Mouse (Mus musculus) small intestine, adult 2 months (tissue): ENCODE measurements around the gene Pdlim1. TPM values are rescaled to one million over a fixed set of nuclear protein-coding genes. Genes with fewer than 3 reads are reported as not detected.

ENCODE experiments used
- H3K27ac ChIP-seq: fragments of 200-500 bp; 2 replicates; pipeline ENCODE4 v1.5.1; 2012; ENCODE audit warnings: low read depth, low read length, control low read depth, inconsistent platforms; ENCODE audit not compliant: insufficient read depth
- H3K27me3 ChIP-seq: fragments of 200-500 bp; 2 replicates; pipeline ENCODE4 v1.6.1; 2012; ENCODE audit warnings: mild to moderate bottlenecking, moderate library complexity, low read length, inconsistent platforms; ENCODE audit not compliant: control insufficient read depth, insufficient read depth
- H3K36me3 ChIP-seq: fragments of 200-500 bp; 2 replicates; pipeline ENCODE4 v1.6.1; 2012; ENCODE audit warnings: mild to moderate bottlenecking, low read length, control low read depth, inconsistent platforms; ENCODE audit not compliant: control insufficient read depth, insufficient read depth
- H3K4me1 ChIP-seq: fragments of 200-500 bp; 2 replicates; pipeline ENCODE4 v1.6.1; 2012; ENCODE audit warnings: low read length, inconsistent platforms, mixed read lengths; ENCODE audit not compliant: control insufficient read depth, insufficient read depth, insufficient read length
- H3K4me3 ChIP-seq: fragments of 200-500 bp; 2 replicates; pipeline ENCODE4 v1.5.1; 2012; ENCODE audit warnings: low read depth, mild to moderate bottlenecking, control low read depth, inconsistent platforms, low read length, moderate library complexity
- CTCF ChIP-seq: fragments of 200-500 bp; IDR thresholded peaks from 2 replicates; pipeline ENCODE4 v1.5.1; 2012; ENCODE audit warnings: low read depth, mild to moderate bottlenecking, control low read depth, inconsistent platforms, low read length, moderate library complexity, mixed read lengths; ENCODE audit not compliant: insufficient replicate concordance, insufficient read length; ENCODE audit errors: extremely low read depth
- POLR2A ChIP-seq: fragments of 200-500 bp; IDR thresholded peaks from 2 replicates; pipeline ENCODE4 v1.6.1; 2012; ENCODE audit warnings: low read depth, mild to moderate bottlenecking, control low read depth, inconsistent platforms, low read length, moderate library complexity
- WGBS: fragments of 180-500 bp; shearing (Covaris S2); methylation state at CpG from one replicate; pipeline ENCODE4 v1.1.7; 2018; 5-methylcytosine and 5-hydroxymethylcytosine counted together
- polyA plus RNA-seq: library from polyadenylated mRNA; depleted of rRNA; stranded (reverse); fragments of >200 nt; gene quantifications from 2 replicates; pipeline ENCODE4 v1.2.3, GENCODE M21; 2012; rRNA removed

Pdlim1 gene
- polyA plus RNA-seq: 92.8 and 353 TPM in 2 replicates

GRCm38 (mm10) chr19:40271308-40271892 is at the start of gene Pdlim1:
Gene Pdlim1, minus strand, starts transcription at chr19:40271842.
- no peaks in the 10 kb centered on the region for H3K27me3 ChIP-seq
- H3K4me3 ChIP-seq: peak within 1 kb of the TSS; percentile 88
- peak; percentile 95 for TF ChIP-seq POLR2A
- TF ChIP-seq CTCF: no peak
- 1% methylated on average over 54 of the region's 54 CpGs for WGBS
- no peaks in the 10 kb centered on the region for H3K36me3 ChIP-seq
- peak within 1 kb of the TSS; percentile 87 for H3K27ac ChIP-seq
- peaks cover 8% of the 10 kb centered on the region for H3K4me1 ChIP-seq

- Histone ChIP-seq H3K4me3 (no peak overlapping the region), H3K27me3 (no peaks in the 10 kb centered on the region), H3K4me1 (no peaks in the 10 kb centered on the region), H3K27ac (no peak overlapping the region), H3K36me3 (peaks cover 7% of the 10 kb centered on the region)
- no peak for TF ChIP-seq CTCF
- WGBS: 76% methylated on average over 3 of the region's 3 CpGs
Measured at GRCm38 (mm10) chr19:40319199-40319598, 47.6 kb upstream of the Pdlim1 start.

- Histone ChIP-seq H3K4me3 (no peak overlapping the region), H3K27me3 (no peaks in the 10 kb centered on the region), H3K27ac (no peak overlapping the region), H3K4me1 (no peaks in the 10 kb centered on the region), H3K36me3 (peaks cover 8% of the 10 kb centered on the region)
- TF ChIP-seq POLR2A (no peak), CTCF (no peak)
- WGBS: 72% methylated on average over 6 of the region's 6 CpGs
Measured at GRCm38 (mm10) chr19:40318511-40318910, 46.9 kb upstream of the Pdlim1 start.

- H3K27ac ChIP-seq: no peak overlapping the region
- H3K4me1 ChIP-seq: no peaks in the 10 kb centered on the region
- no peaks in the 10 kb centered on the region for H3K27me3 ChIP-seq
- H3K36me3 ChIP-seq: peaks cover 9% of the 10 kb centered on the region
- WGBS: 74% methylated on average over 4 of the region's 4 CpGs
- no peak overlapping the region for H3K4me3 ChIP-seq
- TF ChIP-seq CTCF (no peak), POLR2A (no peak)
Measured at GRCm38 (mm10) chr19:40317001-40317400, 45.4 kb upstream of the Pdlim1 start.

- Histone ChIP-seq H3K36me3 (peaks cover 18% of the 10 kb centered on the region), H3K27me3 (no peaks in the 10 kb centered on the region), H3K4me3 (no peak overlapping the region), H3K27ac (no peak overlapping the region), H3K4me1 (no peaks in the 10 kb centered on the region)
- TF ChIP-seq POLR2A: no peak
- TF ChIP-seq CTCF: no peak
- 86% methylated on average over 11 of the region's 11 CpGs for WGBS
Measured at GRCm38 (mm10) chr19:40314252-40314651, 42.6 kb upstream of the Pdlim1 start.

- 95% methylated on average over 8 of the region's 8 CpGs for WGBS
Measured at GRCm38 (mm10) chr19:40311631-40312030, 40.0 kb upstream of the Pdlim1 start.

GRCm38 (mm10) chr19:40310410-40311130 is 38.9 kb upstream of the Pdlim1 start:
- Histone ChIP-seq H3K27ac (no peak overlapping the region), H3K4me3 (no peak overlapping the region), H3K4me1 (peaks cover 8% of the 10 kb centered on the region; the same call in 1 of the 2 replicates), H3K36me3 (peaks cover 15% of the 10 kb centered on the region), H3K27me3 (no peaks in the 10 kb centered on the region)
- 88% methylated on average over 15 of the region's 15 CpGs for WGBS
- TF ChIP-seq CTCF (no peak), POLR2A (no peak)

More at GRCm38 (mm10) chr19:40311631-40312030, 40.0 kb upstream of the Pdlim1 start:
- TF ChIP-seq POLR2A (no peak), CTCF (no peak)
- H3K4me3 ChIP-seq: no peak overlapping the region
- no peaks in the 10 kb centered on the region for H3K27me3 ChIP-seq
- H3K36me3 ChIP-seq: peaks cover 15% of the 10 kb centered on the region
- H3K27ac ChIP-seq: no peak overlapping the region
- H3K4me1 ChIP-seq: peaks cover 8% of the 10 kb centered on the region; the same call in 1 of the 2 replicates
